26 mouse cellular contexts compared by ENCODE assay signal in the genomic region with DNA sequence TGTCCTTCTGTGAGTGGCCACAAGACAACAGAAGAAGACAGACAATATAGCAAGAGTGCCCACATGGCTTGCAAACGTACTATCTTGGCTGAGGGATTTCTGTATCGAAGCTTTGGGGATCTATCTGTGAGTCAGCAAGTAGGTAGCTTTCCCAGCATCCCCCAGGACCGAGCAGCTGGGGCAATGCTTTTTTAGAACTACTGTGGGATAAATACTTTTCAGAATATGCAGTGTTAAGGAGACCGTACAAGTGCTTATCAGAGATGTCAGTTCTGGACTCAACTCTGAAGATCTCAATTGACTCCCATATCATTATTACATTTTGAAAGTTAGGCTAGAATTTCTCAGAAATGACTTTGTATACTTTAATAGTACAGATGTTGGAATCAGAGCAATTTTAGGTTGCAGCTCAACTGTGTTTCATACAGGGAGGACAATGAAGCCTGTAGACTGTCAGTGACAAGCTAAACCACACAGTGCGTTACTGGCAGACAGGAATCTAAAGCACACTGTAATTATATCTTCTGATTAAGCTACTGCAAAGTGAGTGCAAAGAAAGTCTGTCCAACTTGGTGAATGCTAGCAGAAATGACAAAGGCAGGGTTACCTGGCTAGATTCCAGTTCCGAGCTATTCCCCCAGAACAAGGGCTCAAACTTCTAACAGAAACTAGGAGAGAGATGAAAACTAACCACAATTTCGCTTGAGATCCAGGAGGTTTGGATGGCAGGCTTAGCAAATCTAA.
DNase-seq lines count a peak whose midpoint lies in the region; ATAC-seq and TF ChIP-seq lines count a peak whose summit lies in the region.
"Had no signal": no experiment of that assay in that cellular context is flagged by ENCODE, and none has a peak within 500 bp of the region (broad histone marks: within the 10 kb centered on the region; RNA-seq: fewer than 3 reads in every experiment).

No protein-coding gene starts in this region.

- H3K27me3 ChIP-seq in forebrain, embryonic 12.5 days = no peaks in the 10 kb centered on the region
- no peaks in the 10 kb centered on the region for H3K27me3 ChIP-seq in forebrain, embryonic 10.5 days (ENCODE audit: poor library complexity, severe bottlenecking)
- H3K27me3 ChIP-seq in heart, embryonic 16.5 days (ENCODE audit: control insufficient read depth, insufficient read depth, low read length) = no peaks in the 10 kb centered on the region
- H3K27me3 ChIP-seq in midbrain, embryonic 14.5 days (ENCODE audit: control insufficient read depth, insufficient read depth, low read length) = no peaks in the 10 kb centered on the region
- no peaks in the 10 kb centered on the region for H3K27me3 ChIP-seq in midbrain, embryonic 15.5 days (replicated peaks)
- H3K27me3 ChIP-seq: heart, embryonic 12.5 days; hindbrain, embryonic 12.5 days; liver, embryonic 13.5 days; megakaryocyte, embryonic 14.5 days; midbrain, embryonic 13.5 days; neural tube, embryonic 12.5 days had no signal

- 80% methylated on average over 7 of the region's 7 CpGs for WGBS in forebrain, embryonic 12.5 days
- 89% methylated on average over 7 of the region's 7 CpGs for WGBS in forebrain, embryonic 10.5 days
- WGBS in heart, embryonic 16.5 days = 45% methylated on average over 7 of the region's 7 CpGs
- WGBS in midbrain, embryonic 14.5 days = 82% methylated on average over 7 of the region's 7 CpGs
- WGBS in midbrain, embryonic 15.5 days = 78% methylated on average over 7 of the region's 7 CpGs

- intact Hi-C loops in left cerebral cortex, adult 2 months (cut with DNase I) = loop anchor here (5.0 to 10.0 kb wide), 3 partner anchors 106 to 344 kb away; a partner anchor contains a TSS

- DNase-seq in forebrain, embryonic 10.5 days (ENCODE audit: extremely low spot score, low spot score) = no peak
- DNase-seq in heart, postnatal 4 days = no peak
- peak; percentile 2 for DNase-seq in midbrain, embryonic 14.5 days
- DNase-seq in layer of hippocampus, postnatal 10 days (ENCODE audit: low spot score in 2 of 2) = no peak
- no peak for DNase-seq in left cerebral cortex, adult 2 months (ENCODE audit: extremely low spot score in 1 of 2, low spot score in 2 of 2)
- DNase-seq: adrenal gland, postnatal 25 days; cerebellum, adult 11 months; cerebellum, adult 9-11 months; gastrocnemius, postnatal 10 days; kidney, postnatal 25 days; layer of hippocampus, postnatal 36 days; liver, embryonic 13.5 days; lung, postnatal 14 days; right cerebral cortex, postnatal 14 days; spleen, adult 18-20 months had no signal

- no peak overlapping the region for H3K4me2 ChIP-seq in forebrain, embryonic 12.5 days
- H3K4me2 ChIP-seq in heart, embryonic 16.5 days (ENCODE audit: low read depth, low read length) = peak overlapping the region; percentile 28; the same call in 1 of the 2 replicates
- no peak overlapping the region for H3K4me2 ChIP-seq in midbrain, embryonic 14.5 days (ENCODE audit: low read length)
- H3K4me2 ChIP-seq in midbrain, embryonic 15.5 days = no peak overlapping the region
- H3K4me2 ChIP-seq: heart, embryonic 12.5 days; hindbrain, embryonic 12.5 days; liver, embryonic 13.5 days; midbrain, embryonic 13.5 days; neural tube, embryonic 12.5 days had no signal

- no peak overlapping the region for H3K4me3 ChIP-seq in forebrain, embryonic 12.5 days (replicated peaks)
- H3K4me3 ChIP-seq in forebrain, embryonic 10.5 days = no peak overlapping the region
- no peak overlapping the region for H3K4me3 ChIP-seq in heart, embryonic 16.5 days (ENCODE audit: low read length)
- no peak overlapping the region for H3K4me3 ChIP-seq in midbrain, embryonic 14.5 days (replicated peaks; ENCODE audit: low read depth, low read length)
- no peak overlapping the region for H3K4me3 ChIP-seq in midbrain, embryonic 15.5 days
- no peak overlapping the region for H3K4me3 ChIP-seq in left cerebral cortex, adult 2 months
- H3K4me3 ChIP-seq: erythroblast, embryonic 14.5 days; heart, embryonic 12.5 days; hindbrain, embryonic 12.5 days; layer of hippocampus, adult 2 months; liver, embryonic 13.5 days; megakaryocyte, embryonic 14.5 days; midbrain, embryonic 13.5 days; neural tube, embryonic 12.5 days had no signal

- no peak for TF ChIP-seq CTCF in left cerebral cortex, adult 2 months (IDR thresholded peaks at IDR 0.05)

- ATAC-seq in forebrain, embryonic 12.5 days (ENCODE audit: low FRiP score) = no peak
- peak; percentile 49; the same call in 1 of the 2 replicates for ATAC-seq in heart, embryonic 16.5 days (replicated peaks; ENCODE audit: extremely low read depth, insufficient read depth, low FRiP score)
- ATAC-seq in midbrain, embryonic 14.5 days (ENCODE audit: low FRiP score, low TSS enrichment) = no peak
- ATAC-seq in midbrain, embryonic 15.5 days (replicated peaks) = no peak
- ATAC-seq: intestine, postnatal 0 days; midbrain, embryonic 13.5 days had no signal

- H3K27ac ChIP-seq in forebrain, embryonic 12.5 days = 0 out of 2 replicates have a peak overlapping the region, but pooled peaks have one; percentile 25
- H3K27ac ChIP-seq in forebrain, embryonic 10.5 days = no peak overlapping the region
- peak overlapping the region; percentile 48; the same call in 1 of the 2 replicates for H3K27ac ChIP-seq in heart, embryonic 16.5 days (ENCODE audit: low read length)
- H3K27ac ChIP-seq in midbrain, embryonic 14.5 days (replicated peaks; ENCODE audit: low read depth, low read length) = no peak overlapping the region
- H3K27ac ChIP-seq in midbrain, embryonic 15.5 days = no peak overlapping the region
- H3K27ac ChIP-seq in left cerebral cortex, adult 2 months = no peak overlapping the region
- H3K27ac ChIP-seq: hindbrain, embryonic 12.5 days; layer of hippocampus, adult 2 months; liver, embryonic 13.5 days; midbrain, embryonic 13.5 days; neural tube, embryonic 12.5 days had no signal

- H3K36me3 ChIP-seq in forebrain, embryonic 12.5 days (replicated peaks) = no peaks in the 10 kb centered on the region
- peaks cover 17% of the 10 kb centered on the region for H3K36me3 ChIP-seq in forebrain, embryonic 10.5 days (replicated peaks)
- H3K36me3 ChIP-seq in heart, embryonic 16.5 days (ENCODE audit: control insufficient read depth, insufficient read depth) = no peaks in the 10 kb centered on the region
- H3K36me3 ChIP-seq in midbrain, embryonic 14.5 days (ENCODE audit: control insufficient read depth, insufficient read depth, low read length) = no peaks in the 10 kb centered on the region
- no peaks in the 10 kb centered on the region for H3K36me3 ChIP-seq in midbrain, embryonic 15.5 days (replicated peaks)
- H3K36me3 ChIP-seq: hindbrain, embryonic 12.5 days; liver, embryonic 13.5 days; midbrain, embryonic 13.5 days; neural tube, embryonic 12.5 days had no signal

- H3K4me1 ChIP-seq in forebrain, embryonic 12.5 days = no peaks in the 10 kb centered on the region
- no peaks in the 10 kb centered on the region for H3K4me1 ChIP-seq in forebrain, embryonic 10.5 days
- peaks cover 9% of the 10 kb centered on the region for H3K4me1 ChIP-seq in heart, embryonic 16.5 days (ENCODE audit: control insufficient read depth, insufficient read depth, low read length)
- no peaks in the 10 kb centered on the region for H3K4me1 ChIP-seq in midbrain, embryonic 14.5 days (ENCODE audit: control insufficient read depth, insufficient read depth, low read length)
- H3K4me1 ChIP-seq in midbrain, embryonic 15.5 days = no peaks in the 10 kb centered on the region
- H3K4me1 ChIP-seq: hindbrain, embryonic 12.5 days; liver, embryonic 13.5 days; megakaryocyte, embryonic 14.5 days; midbrain, embryonic 13.5 days; neural tube, embryonic 12.5 days had no signal

- H3K9ac ChIP-seq in forebrain, embryonic 12.5 days = no peak overlapping the region
- peak overlapping the region; percentile 11; the same call in 1 of the 2 replicates for H3K9ac ChIP-seq in heart, embryonic 16.5 days (ENCODE audit: low read length)
- no peak overlapping the region for H3K9ac ChIP-seq in midbrain, embryonic 14.5 days (replicated peaks; ENCODE audit: low read length)
- no peak overlapping the region for H3K9ac ChIP-seq in midbrain, embryonic 15.5 days
- H3K9ac ChIP-seq: heart, embryonic 12.5 days; hindbrain, embryonic 12.5 days; liver, embryonic 13.5 days; midbrain, embryonic 13.5 days; neural tube, embryonic 12.5 days had no signal

- H3K9me3 ChIP-seq in forebrain, embryonic 12.5 days = no peaks in the 10 kb centered on the region
- H3K9me3 ChIP-seq in forebrain, embryonic 10.5 days = no peaks in the 10 kb centered on the region
- H3K9me3 ChIP-seq in heart, embryonic 16.5 days (replicated peaks; ENCODE audit: control insufficient read depth, low read length) = no peaks in the 10 kb centered on the region
- H3K9me3 ChIP-seq in midbrain, embryonic 14.5 days (ENCODE audit: control insufficient read depth, low read length) = no peaks in the 10 kb centered on the region
- H3K9me3 ChIP-seq in midbrain, embryonic 15.5 days = no peaks in the 10 kb centered on the region
- H3K9me3 ChIP-seq: heart, embryonic 12.5 days; hindbrain, embryonic 12.5 days; liver, embryonic 13.5 days; megakaryocyte, embryonic 14.5 days; midbrain, embryonic 13.5 days; neural tube, embryonic 12.5 days had no signal

Comparison
In these comparisons a context has a peak if more than half of its experiments do, and no peak if none do; other contexts are left out.
1. H3K27ac ChIP-seq: peak in forebrain, embryonic 12.5 days (single experiment) and heart, embryonic 16.5 days (single experiment); none in forebrain, embryonic 10.5 days (single experiment), midbrain, embryonic 14.5 days (single experiment), midbrain, embryonic 15.5 days (single experiment) and left cerebral cortex, adult 2 months (single experiment).